Mouse (Mus musculus) spleen, adult 12 weeks (tissue): ENCODE results near the gene Grm4.
A peak's percentile ranks its signal among the peaks of the same experiment; 100 is the strongest.

Source experiments
- DNase-seq: peaks from one replicate; pipeline ENCODE4 v3.0.0; 2022; ENCODE audit warnings: low spot score

Gene Grm4

GRCm38 (mm10) chr17:27521303-27521702, at the start of gene Grm4:
TSS of gene Grm4 (minus strand) at chr17:27521403.
- DNase-seq = no peak

DNA sequence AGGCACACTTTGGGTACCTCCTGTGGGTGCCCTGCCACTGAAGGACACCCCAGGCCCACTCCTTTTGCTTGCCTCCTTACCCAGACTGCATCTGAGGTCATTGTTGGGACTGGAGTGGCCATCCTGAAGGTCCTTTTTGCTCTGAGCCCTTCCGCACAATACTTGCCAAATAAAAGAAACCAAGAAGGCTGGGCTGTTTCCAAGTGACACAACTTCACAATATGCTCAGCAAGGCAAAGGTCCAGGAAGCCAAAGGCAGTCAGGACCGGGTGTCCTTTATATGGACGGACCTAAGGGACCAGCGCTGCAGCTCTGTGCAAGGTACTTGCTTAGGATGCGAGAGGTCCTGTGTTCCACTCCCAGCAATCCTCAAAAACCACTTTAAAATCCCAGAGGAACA, 47.0 kb upstream of the Grm4 start:
- no peak for DNase-seq

DNA sequence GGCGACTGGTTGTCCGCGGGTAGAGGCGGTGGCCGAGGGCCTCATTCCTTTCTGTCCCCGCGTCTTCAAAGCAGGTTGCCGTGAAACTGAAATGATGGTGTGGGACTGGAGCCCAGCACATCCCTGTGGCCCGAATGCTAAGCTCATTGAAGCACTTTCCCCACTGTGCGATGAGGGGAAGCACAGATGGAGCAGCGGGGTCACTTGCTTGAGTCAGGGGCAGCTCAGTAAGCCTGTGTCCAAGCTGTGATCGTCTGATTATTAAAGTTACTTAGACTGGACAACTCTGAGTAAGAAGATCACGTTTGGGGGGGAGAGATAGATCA, 44.7 kb upstream of the Grm4 start:
- no peak for DNase-seq

DNA sequence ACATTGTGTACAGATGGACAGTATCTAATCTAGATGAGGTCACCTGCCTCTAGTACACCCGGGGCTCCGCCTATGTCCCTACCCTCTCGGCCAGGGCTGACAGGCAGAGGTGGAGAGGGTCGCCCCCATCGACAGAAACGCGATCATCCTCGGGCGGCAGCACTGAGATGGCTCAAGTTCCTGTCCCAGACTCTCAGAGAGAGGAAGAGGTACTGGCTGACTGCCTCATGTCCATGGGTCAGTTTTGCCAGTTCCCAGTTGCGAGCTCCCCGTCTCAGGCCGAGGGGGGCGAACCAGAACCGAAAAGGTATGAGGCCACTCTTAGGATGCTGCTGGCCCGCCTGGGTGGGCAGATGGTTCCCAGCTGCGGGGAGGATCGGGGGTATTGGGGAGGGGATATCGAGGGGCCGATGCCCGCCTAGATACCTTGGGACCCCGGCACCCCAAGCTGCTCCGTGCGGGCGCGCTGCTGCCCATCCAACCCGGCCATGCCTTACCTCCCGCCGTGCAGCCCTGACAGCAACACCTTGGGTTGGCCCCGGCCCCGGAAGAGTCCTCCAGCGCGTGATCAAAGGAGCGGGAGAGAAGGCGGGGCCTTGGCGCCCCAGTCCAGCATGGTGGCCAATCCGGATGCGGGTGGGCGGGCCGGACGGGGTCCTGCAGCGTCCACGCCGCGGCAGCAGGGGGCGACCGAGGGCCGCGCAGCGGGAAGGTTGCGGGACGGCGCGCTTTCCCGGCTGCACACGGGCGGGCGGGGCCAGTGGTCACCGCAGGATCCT, 44.1 kb upstream of the Grm4 start, which contains the start of gene AI413582:
Gene AI413582 (minus strand): TSS at position 594 of the 779 bp plus-strand sequence.
- peak; percentile 95 for DNase-seq

DNA sequence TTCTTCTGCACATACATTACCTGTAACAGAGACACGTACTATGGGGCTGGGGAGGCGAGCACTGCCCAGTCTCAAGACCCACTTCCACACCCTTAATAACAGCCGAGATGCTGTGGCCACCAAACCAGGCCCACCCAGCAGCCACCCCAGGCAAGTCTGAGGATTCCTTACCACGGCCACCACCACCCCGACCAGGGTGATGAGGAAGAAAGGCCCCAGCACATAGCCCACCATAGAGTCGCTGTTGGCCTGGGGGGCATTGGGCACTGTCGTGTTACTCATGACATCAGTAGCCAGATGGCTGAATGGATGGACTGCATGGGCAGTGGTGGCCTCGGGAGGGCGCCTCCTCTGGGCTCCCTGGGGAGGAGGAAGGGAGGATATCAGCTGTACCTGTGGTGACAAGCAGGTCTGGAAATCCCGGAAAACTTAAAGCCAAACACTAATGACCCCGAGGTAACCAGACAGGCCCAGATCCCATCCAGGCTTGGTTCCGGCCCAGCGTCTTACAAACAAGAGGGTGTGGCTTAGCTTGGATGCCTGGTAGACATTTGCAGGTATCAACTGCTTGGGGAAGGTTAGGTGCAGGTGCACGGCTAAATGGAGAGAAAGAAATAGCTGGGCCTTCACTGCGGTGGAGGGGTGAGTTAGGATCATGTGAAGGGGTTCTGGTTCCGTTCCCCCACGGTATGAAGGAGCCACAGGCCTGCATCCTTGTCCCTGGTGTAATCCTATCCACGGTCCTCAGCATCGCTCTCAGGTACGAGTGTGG, 43.4 kb upstream of the Grm4 start:
- DNase-seq = no peak

GRCm38 (mm10) chr17:27563771-27564244, 42.6 kb upstream of the Grm4 start:
- DNase-seq = no peak

- DNase-seq = no peak
Observed at GRCm38 (mm10) chr17:27561809-27562526, 40.8 kb upstream of the Grm4 start.

- DNase-seq = no peak
Observed at GRCm38 (mm10) chr17:27560926-27561480, 39.8 kb upstream of the Grm4 start.

DNA sequence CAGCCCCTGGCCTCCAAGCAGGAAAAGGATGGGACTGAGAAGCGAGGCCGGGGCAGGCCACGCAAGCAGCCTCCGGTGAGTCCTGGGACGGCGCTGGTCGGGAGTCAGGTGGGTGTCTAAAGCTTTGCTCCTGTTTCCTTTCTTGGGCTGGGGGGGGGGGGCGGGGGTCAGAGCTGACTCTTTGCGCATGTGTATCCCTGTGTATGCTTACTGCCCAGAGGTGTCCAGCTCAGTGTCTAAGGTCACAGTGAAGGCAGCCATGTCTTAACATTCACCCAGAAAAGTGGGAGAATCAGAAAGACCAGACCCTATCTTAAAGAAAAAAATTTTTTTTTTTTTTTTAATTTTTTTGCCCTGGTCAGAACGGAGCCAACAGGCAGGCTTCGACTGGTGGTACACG, 38.4 kb upstream of the Grm4 start:
- DNase-seq = no peak

DNA sequence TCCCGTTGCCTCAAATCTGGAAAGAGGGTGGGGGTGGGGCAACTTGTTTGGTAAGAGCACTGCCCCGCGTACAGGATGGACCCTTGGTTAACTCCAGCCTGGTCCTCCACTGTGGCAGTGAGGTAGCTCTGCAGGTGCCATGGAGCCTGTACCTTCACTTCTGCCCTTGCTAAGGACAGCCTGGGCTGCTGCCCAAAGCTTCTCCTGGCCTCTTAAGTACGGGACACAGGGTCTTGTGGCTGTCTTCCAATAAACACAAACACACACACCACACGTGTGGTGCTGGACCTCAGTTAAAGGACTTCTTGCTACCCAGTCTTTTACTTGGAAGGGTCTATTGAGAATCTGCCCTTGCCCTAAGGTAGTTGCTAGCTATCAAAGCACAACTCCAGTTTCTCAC, 37.6 kb upstream of the Grm4 start:
- DNase-seq = no peak

DNA sequence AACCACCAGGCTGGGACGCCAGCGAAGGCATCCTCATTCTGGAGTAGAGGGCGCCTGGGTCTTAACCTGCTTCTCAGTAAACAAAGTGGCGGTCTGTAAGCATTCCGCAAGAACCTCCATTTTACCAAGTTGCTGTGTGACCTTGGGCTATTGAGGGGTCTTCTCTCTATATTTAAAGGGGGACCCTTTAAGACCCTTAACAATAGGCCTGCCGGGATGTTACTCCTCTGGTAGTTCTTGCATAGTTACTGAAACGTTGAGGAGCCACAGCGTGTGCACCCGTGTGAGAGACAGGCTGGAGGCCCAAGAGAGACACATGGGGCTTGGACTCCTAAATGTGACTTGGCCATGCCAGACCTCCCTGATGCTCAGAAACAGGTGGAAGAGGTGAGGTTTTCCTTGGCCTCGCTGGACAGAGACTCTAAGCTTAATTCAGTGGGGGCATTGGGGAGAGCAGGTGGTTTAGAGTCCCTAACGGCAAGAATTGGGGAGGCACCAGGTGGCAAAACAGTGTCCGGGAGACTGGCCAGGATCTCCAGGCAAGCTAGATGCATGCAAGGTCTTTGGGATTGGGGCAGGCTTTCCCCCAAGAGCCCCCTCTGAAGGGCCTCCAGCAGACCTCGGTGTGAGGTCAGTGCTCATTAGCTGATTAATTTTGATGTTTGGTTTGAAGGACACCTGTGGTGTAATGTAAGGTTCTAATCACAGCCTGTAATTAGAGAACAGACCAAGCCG, 36.9 kb upstream of the Grm4 start:
- no peak for DNase-seq

DNA sequence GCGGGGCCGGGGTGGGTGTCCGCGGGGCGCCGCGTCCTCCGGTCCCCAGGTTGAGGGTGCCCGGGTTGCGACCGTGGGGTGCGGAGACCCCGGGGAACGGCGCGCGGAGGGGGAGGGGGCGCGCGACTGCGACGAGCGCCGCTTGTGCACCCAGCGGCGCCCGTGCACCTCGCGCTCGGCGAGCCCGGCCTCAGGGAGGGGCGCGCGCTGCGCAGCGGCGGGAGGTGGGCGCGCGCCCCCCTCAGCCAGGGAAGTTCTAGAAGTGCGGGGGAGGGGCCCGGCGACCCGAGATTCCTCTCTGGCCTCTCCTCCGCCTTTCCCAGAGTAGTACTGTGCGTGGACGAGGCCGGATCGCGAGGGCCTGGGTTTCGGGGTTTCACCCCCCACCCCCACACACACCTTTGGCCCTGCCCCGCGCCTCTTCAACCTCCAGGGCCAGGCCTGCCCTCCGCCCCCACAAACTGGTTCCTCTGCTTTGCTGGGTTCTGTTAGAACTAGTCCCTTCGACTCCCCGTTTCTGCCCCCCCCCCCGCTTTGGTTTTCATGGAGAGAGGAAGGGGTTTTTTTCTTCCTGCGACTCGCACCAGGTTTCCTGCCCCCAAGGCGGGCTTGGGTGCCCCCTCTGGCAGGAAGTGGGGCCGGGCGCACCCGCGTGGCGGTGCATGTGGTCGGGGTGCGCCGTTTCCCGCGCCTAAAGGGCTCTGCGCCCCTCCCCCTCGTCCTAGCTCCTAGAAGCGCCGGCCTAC, 36.2 kb upstream of the Grm4 start:
- DNase-seq = peak; percentile 27

- DNase-seq = peak; percentile 81
Observed at GRCm38 (mm10) chr17:27556315-27557011, 35.3 kb upstream of the Grm4 start, which contains the start of gene Hmga1. TSS of gene Hmga1 (plus strand) at chr17:27556497.

DNA sequence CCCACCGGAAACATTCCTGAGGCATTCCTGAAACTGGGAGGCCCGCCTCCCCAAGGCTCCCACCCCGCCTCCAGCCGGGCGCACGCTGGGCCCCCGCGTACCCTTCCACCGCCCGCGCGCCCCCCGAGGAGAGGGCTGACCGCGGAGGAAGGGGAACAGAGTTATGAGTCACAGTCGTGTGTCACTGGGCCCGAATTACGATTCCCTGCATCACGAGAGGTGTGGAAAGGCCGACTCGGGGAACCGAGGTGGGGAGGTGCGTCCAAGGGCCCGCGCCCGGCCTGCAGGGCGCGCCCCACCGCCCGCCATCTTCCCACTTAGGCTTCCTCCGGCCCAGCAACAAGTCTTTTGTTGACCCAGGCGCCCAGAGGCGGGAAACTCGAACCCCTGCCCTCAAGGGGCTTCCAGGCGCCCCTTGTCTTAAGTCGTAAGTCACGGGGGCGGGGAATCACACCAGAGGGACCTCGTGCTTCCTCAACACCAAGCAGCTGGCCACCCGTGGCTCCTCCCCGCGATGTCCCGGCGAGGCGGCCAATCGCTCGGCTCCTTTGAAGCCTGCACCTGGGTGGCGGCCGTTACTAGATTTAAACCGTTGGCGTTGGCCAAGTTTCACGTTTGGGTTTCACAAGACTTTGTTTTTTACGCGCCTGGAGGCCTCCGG, 34.4 kb upstream of the Grm4 start:
- DNase-seq = peak; percentile 73

GRCm38 (mm10) chr17:27555075-27555511, 33.9 kb upstream of the Grm4 start:
- DNase-seq = peak; percentile 27

GRCm38 (mm10) chr17:27554062-27554960, 33.1 kb upstream of the Grm4 start:
- DNase-seq = no peak

DNA sequence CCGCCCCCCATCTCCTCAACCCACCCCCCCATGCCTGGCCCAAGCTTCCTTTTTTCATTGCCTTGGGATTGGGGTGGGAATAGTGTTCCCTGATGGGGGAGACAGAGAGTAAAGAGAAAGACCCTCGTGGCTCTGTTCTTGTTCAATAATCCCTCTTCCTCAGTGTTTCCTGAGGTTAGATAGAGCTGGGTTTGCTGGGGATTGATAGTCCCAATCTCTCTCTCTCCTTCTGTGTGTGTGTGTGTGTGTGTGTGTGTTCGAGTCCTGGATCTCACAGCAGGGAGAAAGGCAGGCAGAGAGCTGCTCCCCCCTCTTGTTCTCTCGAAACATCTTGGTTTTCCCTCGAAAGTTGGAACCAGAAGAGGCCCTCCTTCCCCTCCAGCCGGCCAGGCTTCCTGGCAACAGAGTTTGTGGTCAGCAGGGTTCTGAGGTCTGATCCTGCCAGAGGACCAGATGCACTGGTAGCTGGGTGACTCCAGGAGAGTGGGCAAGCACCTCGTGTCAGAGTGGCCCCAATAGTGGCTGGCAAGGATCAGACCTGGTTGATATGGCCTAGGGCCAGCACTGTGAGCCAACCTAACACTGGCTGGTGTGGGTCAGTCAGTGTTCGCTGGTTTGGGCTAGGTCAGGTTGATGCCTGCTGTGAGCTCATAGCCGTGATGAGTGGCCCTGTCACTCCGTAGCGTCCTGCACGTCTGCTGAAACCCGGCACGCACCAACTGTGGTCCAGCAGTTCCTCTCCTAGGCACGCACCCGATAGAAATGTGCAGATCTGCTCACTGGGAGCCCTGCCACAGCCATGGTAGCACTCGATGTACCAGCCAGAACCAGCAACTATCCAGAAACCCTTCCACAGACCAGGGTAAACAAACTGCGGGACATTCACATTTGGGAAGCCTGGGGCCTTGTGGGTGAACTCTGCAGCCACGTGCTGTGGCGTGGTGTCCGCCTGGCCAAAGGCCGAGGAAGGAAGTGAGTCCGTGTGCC, 31.3 kb upstream of the Grm4 start:
- DNase-seq = no peak
